Comparison of ENCODE assay signal across 22 mouse cellular contexts in genomic region chr13:30792741-30793140, GRCm38 (mm10). TPM values are rescaled to one million over a fixed set of nuclear protein-coding genes. Genes with fewer than 3 reads are reported as not detected.
DNase-seq lines count a peak whose midpoint lies in the region; ATAC-seq and TF ChIP-seq lines count a peak whose summit lies in the region.
"Had no signal": no experiment of that assay in that cellular context is flagged by ENCODE, and none has a peak within 500 bp of the region (broad histone marks: within the 10 kb centered on the region; RNA-seq: fewer than 3 reads in every experiment).

No protein-coding gene starts in this region.

- H3K27me3 ChIP-seq in embryonic facial prominence, embryonic 14.5 days (replicated peaks; ENCODE audit: control insufficient read depth, insufficient read depth, low read length) = no peaks in the 10 kb centered on the region
- no peaks in the 10 kb centered on the region for H3K27me3 ChIP-seq in embryonic facial prominence, embryonic 10.5 days (replicated peaks; ENCODE audit: low read depth, poor library complexity, severe bottlenecking)
- no peaks in the 10 kb centered on the region for H3K27me3 ChIP-seq in lung, embryonic 14.5 days (ENCODE audit: insufficient read depth, low read length)
- H3K27me3 ChIP-seq in midbrain, postnatal 0 days (ENCODE audit: insufficient read depth, low read length) = no peaks in the 10 kb centered on the region
- no peaks in the 10 kb centered on the region for H3K27me3 ChIP-seq in midbrain, embryonic 16.5 days (ENCODE audit: control insufficient read depth, insufficient read depth, low read depth, low read length)
- H3K27me3 ChIP-seq: embryonic facial prominence, embryonic 13.5 days; forebrain, embryonic 13.5 days; Patski had no signal

- peak; percentile 78 for DNase-seq in embryonic facial prominence, embryonic 14.5 days (ENCODE audit: low spot score)
- no peak for DNase-seq in embryonic facial prominence, embryonic 10.5 days (ENCODE audit: low spot score)
- peak; percentile 51 for DNase-seq in lung, embryonic 14.5 days
- no peak for DNase-seq in lung, postnatal 4 days
- DNase-seq in midbrain, postnatal 0 days (ENCODE audit: low spot score) = peak; percentile 24
- peak; percentile 34 for DNase-seq in 3T3-L1 (ENCODE audit: low read depth, low spot score)
- DNase-seq in layer of hippocampus, postnatal 10 days (ENCODE audit: low spot score in 2 of 2) = no peak
- DNase-seq: adrenal gland, postnatal 14 days; cerebellum, adult 11-12 months; cerebellum, adult 9-10 months; cerebellum, postnatal 25 days; forebrain, postnatal 0 days; gastrocnemius, postnatal 36 days; heart, postnatal 14 days had no signal

- no peaks in the 10 kb centered on the region for H3K4me1 ChIP-seq in embryonic facial prominence, embryonic 14.5 days (ENCODE audit: control insufficient read depth, insufficient read depth, low read length)
- H3K4me1 ChIP-seq in embryonic facial prominence, embryonic 10.5 days = no peaks in the 10 kb centered on the region
- no peaks in the 10 kb centered on the region for H3K4me1 ChIP-seq in lung, embryonic 14.5 days (ENCODE audit: insufficient read depth)
- no peaks in the 10 kb centered on the region for H3K4me1 ChIP-seq in midbrain, postnatal 0 days (ENCODE audit: insufficient read depth, low read length)
- no peaks in the 10 kb centered on the region for H3K4me1 ChIP-seq in midbrain, embryonic 16.5 days (ENCODE audit: control insufficient read depth, insufficient read depth, low read length)
- H3K4me1 ChIP-seq: forebrain, embryonic 13.5 days; heart, embryonic 10.5 days had no signal

- H3K36me3 ChIP-seq in embryonic facial prominence, embryonic 14.5 days (ENCODE audit: control insufficient read depth, insufficient read depth, low read length) = no peaks in the 10 kb centered on the region
- H3K36me3 ChIP-seq in embryonic facial prominence, embryonic 10.5 days (replicated peaks) = no peaks in the 10 kb centered on the region
- H3K36me3 ChIP-seq in lung, embryonic 14.5 days (ENCODE audit: insufficient read depth) = no peaks in the 10 kb centered on the region
- no peaks in the 10 kb centered on the region for H3K36me3 ChIP-seq in midbrain, postnatal 0 days (ENCODE audit: insufficient read depth, low read length)
- no peaks in the 10 kb centered on the region for H3K36me3 ChIP-seq in midbrain, embryonic 16.5 days (ENCODE audit: control insufficient read depth, insufficient read depth, low read length)
- H3K36me3 ChIP-seq: embryonic facial prominence, embryonic 13.5 days; heart, embryonic 10.5 days had no signal

- no peak overlapping the region for H3K4me2 ChIP-seq in embryonic facial prominence, embryonic 14.5 days (ENCODE audit: low read depth, low read length)
- H3K4me2 ChIP-seq in lung, embryonic 14.5 days = no peak overlapping the region
- no peak overlapping the region for H3K4me2 ChIP-seq in midbrain, postnatal 0 days (ENCODE audit: low read depth, low read length, poor library complexity, severe bottlenecking)
- no peak overlapping the region for H3K4me2 ChIP-seq in midbrain, embryonic 16.5 days (ENCODE audit: low read length)
- H3K4me2 ChIP-seq: embryonic facial prominence, embryonic 13.5 days; forebrain, embryonic 13.5 days; hindbrain, embryonic 14.5 days had no signal

- no peak overlapping the region for H3K9ac ChIP-seq in embryonic facial prominence, embryonic 14.5 days (ENCODE audit: low read depth, low read length)
- H3K9ac ChIP-seq in lung, embryonic 14.5 days = no peak overlapping the region
- no peak overlapping the region for H3K9ac ChIP-seq in midbrain, postnatal 0 days (replicated peaks; ENCODE audit: low read length, poor library complexity, severe bottlenecking)
- no peak overlapping the region for H3K9ac ChIP-seq in midbrain, embryonic 16.5 days (ENCODE audit: low read depth, low read length)
- H3K9ac ChIP-seq: embryonic facial prominence, embryonic 13.5 days; forebrain, embryonic 13.5 days; forebrain, postnatal 0 days; hindbrain, embryonic 14.5 days had no signal

- peak; percentile 81 for ATAC-seq in embryonic facial prominence, embryonic 14.5 days (ENCODE audit: low read depth)
- peak; percentile 58 for ATAC-seq in lung, embryonic 14.5 days (ENCODE audit: insufficient read depth)
- no peak for ATAC-seq in midbrain, postnatal 0 days (ENCODE audit: low FRiP score)
- ATAC-seq in midbrain, embryonic 16.5 days = no peak
- ATAC-seq: forebrain, embryonic 13.5 days; forebrain, postnatal 0 days had no signal

- no peaks in the 10 kb centered on the region for H3K9me3 ChIP-seq in embryonic facial prominence, embryonic 14.5 days (ENCODE audit: control insufficient read depth, low read length)
- H3K9me3 ChIP-seq in embryonic facial prominence, embryonic 10.5 days = no peaks in the 10 kb centered on the region
- H3K9me3 ChIP-seq in lung, embryonic 14.5 days (ENCODE audit: low read depth, low read length) = no peaks in the 10 kb centered on the region
- H3K9me3 ChIP-seq in midbrain, postnatal 0 days (ENCODE audit: low read length) = no peaks in the 10 kb centered on the region
- no peaks in the 10 kb centered on the region for H3K9me3 ChIP-seq in midbrain, embryonic 16.5 days (replicated peaks; ENCODE audit: control insufficient read depth, low read length, poor library complexity, severe bottlenecking)
- H3K9me3 ChIP-seq: embryonic facial prominence, embryonic 13.5 days; forebrain, embryonic 13.5 days; heart, embryonic 10.5 days had no signal

- 66% methylated on average over 3 of the region's 3 CpGs for WGBS in embryonic facial prominence, embryonic 14.5 days
- 77% methylated on average over 3 of the region's 3 CpGs for WGBS in embryonic facial prominence, embryonic 10.5 days
- 36% methylated on average over 3 of the region's 3 CpGs for WGBS in lung, embryonic 14.5 days
- WGBS in midbrain, postnatal 0 days = 71% methylated on average over 3 of the region's 3 CpGs
- WGBS in midbrain, embryonic 16.5 days = 66% methylated on average over 3 of the region's 3 CpGs

- H3K27ac ChIP-seq in embryonic facial prominence, embryonic 14.5 days (replicated peaks; ENCODE audit: low read depth, low read length) = no peak overlapping the region
- no peak overlapping the region for H3K27ac ChIP-seq in embryonic facial prominence, embryonic 10.5 days (replicated peaks)
- no peak overlapping the region for H3K27ac ChIP-seq in lung, embryonic 14.5 days (ENCODE audit: low read depth)
- no peak overlapping the region for H3K27ac ChIP-seq in midbrain, postnatal 0 days (ENCODE audit: low read depth, low read length)
- H3K27ac ChIP-seq in midbrain, embryonic 16.5 days (ENCODE audit: low read length) = no peak overlapping the region
- H3K27ac ChIP-seq: embryonic facial prominence, embryonic 13.5 days; forebrain, embryonic 13.5 days; heart, embryonic 10.5 days; hindbrain, embryonic 14.5 days had no signal

- no peak for TF ChIP-seq CTCF in lung, embryonic 14.5 days (IDR thresholded peaks at IDR 0.05; ENCODE audit: low read depth)
- no peak for TF ChIP-seq CTCF in midbrain, postnatal 0 days (IDR thresholded peaks at IDR 0.05)

- no peak overlapping the region for H3K4me3 ChIP-seq in embryonic facial prominence, embryonic 14.5 days (ENCODE audit: low read depth, low read length)
- no peak overlapping the region for H3K4me3 ChIP-seq in embryonic facial prominence, embryonic 10.5 days
- H3K4me3 ChIP-seq in lung, embryonic 14.5 days (ENCODE audit: low read depth, low read length) = no peak overlapping the region
- H3K4me3 ChIP-seq in midbrain, postnatal 0 days (ENCODE audit: low read depth, low read length) = no peak overlapping the region
- H3K4me3 ChIP-seq in midbrain, embryonic 16.5 days (ENCODE audit: low read depth, low read length) = no peak overlapping the region
- H3K4me3 ChIP-seq: embryonic facial prominence, embryonic 13.5 days; forebrain, embryonic 13.5 days; heart, embryonic 10.5 days had no signal

RNA-seq across cellular contexts. Expression of gene Irf4, which starts 43.7 kb away (rescaled TPM):
- polyA plus RNA-seq in embryonic facial prominence, embryonic 14.5 days (2014; fragmentation: Nextera tagmentation; extraction: Ambion mirVana) = 0.20 and 0.33 TPM in 2 replicates
- 0.03 and 0.06 TPM in 2 replicates for polyA plus RNA-seq in embryonic facial prominence, embryonic 10.5 days (2016; fragmentation: Nextera tagmentation; extraction: Ambion mirVana)
- polyA plus RNA-seq in lung, embryonic 14.5 days (2014; fragmentation: Nextera tagmentation; extraction: Ambion mirVana) = 0.09 and 0.12 TPM in 2 replicates
- total RNA-seq in midbrain, postnatal 0 days (2014; rRNA removed) = 0.19 and 0.44 TPM in 2 replicates
- 0.02 and 0.05 TPM in 2 replicates for polyA plus RNA-seq in midbrain, postnatal 0 days (2015; fragmentation: Nextera tagmentation; extraction: Ambion mirVana)
- 0.07 and 0.10 TPM in 2 replicates for polyA plus RNA-seq in midbrain, embryonic 16.5 days (2015; fragmentation: Nextera tagmentation; extraction: Ambion mirVana)
- total RNA-seq in layer of hippocampus, postnatal 10 days (2021) = under 1 TPM; 0.07 to 0.11 TPM
- total RNA-seq: MEL had no signal
- polyA plus RNA-seq: C2C12 had no signal

Comparison
In these comparisons a context has a peak if more than half of its experiments do, and no peak if none do; other contexts are left out.
1. DNase-seq: peak in embryonic facial prominence, embryonic 14.5 days (single experiment), lung, embryonic 14.5 days (single experiment), midbrain, postnatal 0 days (single experiment) and 3T3-L1 (single experiment); none in embryonic facial prominence, embryonic 10.5 days (single experiment), lung, postnatal 4 days (0 of 2) and layer of hippocampus, postnatal 10 days (0 of 2).
2. ATAC-seq: peak in embryonic facial prominence, embryonic 14.5 days (single experiment) and lung, embryonic 14.5 days (single experiment); none in midbrain, postnatal 0 days (single experiment) and midbrain, embryonic 16.5 days (single experiment).